Mouse (Mus musculus): Measurements from ENCODE around the gene Exoc2. TPM values are rescaled to one million over a fixed set of nuclear protein-coding genes. Genes with fewer than 3 reads are reported as not detected.

Gene Exoc2
- polyA plus RNA-seq, 1 experiment, result 0.41 TPM

DNA sequence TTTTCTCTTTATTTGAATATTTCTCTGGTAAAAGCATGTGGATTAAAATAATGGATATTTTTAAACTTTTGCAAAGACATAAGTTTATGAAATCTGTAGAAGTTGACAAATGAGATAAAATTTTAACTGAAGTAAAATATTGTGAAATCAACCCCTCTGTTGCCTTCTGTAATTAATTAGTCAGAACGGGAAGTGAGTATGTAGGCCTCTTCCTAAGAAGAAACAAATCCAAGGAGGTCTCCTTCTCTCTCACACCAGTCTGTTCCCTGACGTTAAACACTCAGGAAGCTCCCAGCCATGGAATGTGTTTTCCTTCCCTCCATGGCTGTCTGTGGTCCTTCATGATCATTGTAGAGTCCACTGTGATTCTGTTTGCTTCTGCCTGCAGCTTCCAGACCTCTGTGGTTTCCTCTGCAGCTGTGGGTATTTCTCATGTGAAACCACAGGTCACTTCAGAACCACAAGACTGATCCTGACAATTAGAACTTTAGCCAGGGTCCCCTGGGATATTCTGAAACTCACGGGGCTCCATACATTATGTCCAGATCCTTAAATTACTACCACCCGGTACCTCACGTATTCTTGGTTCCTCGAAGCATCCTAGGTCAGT lies 20.5 kb upstream of the Exoc2 start:
- H3K4me3 ChIP-seq (replicated peaks), result no peak overlapping the region
- peaks cover 10% of the 10 kb centered on the region for H3K27me3 ChIP-seq (ENCODE audit: control insufficient read depth)
- H3K36me3 ChIP-seq (ENCODE audit: control insufficient read depth), result no peaks in the 10 kb centered on the region
- TF ChIP-seq GATA1 (IDR thresholded peaks at IDR 0.05; ENCODE audit: low read length), result no peak
- no peak for TF ChIP-seq TAL1 (IDR thresholded peaks at IDR 0.05; ENCODE audit: low read length)
- H3K9me3 ChIP-seq (ENCODE audit: control insufficient read depth, low read length), result no peaks in the 10 kb centered on the region
- no peaks in the 10 kb centered on the region for H3K4me1 ChIP-seq (ENCODE audit: control insufficient read depth)

DNA sequence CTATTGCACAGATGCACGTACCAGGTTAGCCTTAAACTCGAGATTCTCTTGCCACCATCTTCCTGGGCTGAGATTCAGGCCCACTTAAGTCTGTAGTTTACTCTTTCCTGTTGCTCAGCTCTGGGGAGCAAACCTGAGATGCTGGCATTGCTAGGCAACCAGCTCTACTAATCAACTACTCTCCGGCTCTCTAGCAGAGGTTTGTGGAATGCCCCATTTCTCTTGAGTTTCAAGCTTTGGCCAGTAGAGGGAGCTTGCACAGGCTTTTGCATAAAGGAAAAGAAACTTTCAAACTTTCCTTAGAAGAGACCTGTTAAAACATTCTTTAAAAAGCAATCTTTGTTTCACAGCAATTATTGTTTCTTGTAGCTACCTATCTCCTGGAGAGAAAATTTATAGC lies 19.9 kb upstream of the Exoc2 start:
- Histone ChIP-seq H3K27me3 (ENCODE audit: control insufficient read depth) (peaks cover 10% of the 10 kb centered on the region), H3K4me3 (replicated peaks) (no peak overlapping the region), H3K4me1 (ENCODE audit: control insufficient read depth) (no peaks in the 10 kb centered on the region), H3K36me3 (ENCODE audit: control insufficient read depth) (no peaks in the 10 kb centered on the region), H3K9me3 (ENCODE audit: control insufficient read depth, low read length) (no peaks in the 10 kb centered on the region)
- TF ChIP-seq GATA1 (IDR thresholded peaks at IDR 0.05; ENCODE audit: low read length) (no peak), TAL1 (IDR thresholded peaks at IDR 0.05; ENCODE audit: low read length) (no peak)

GRCm38 (mm10) chr13:30990233-30990632 lies 16.3 kb upstream of the Exoc2 start:
- TF ChIP-seq TAL1 (IDR thresholded peaks at IDR 0.05; ENCODE audit: low read length) (no peak), GATA1 (IDR thresholded peaks at IDR 0.05; ENCODE audit: low read length) (no peak)
- Histone ChIP-seq H3K4me1 (ENCODE audit: control insufficient read depth) (no peaks in the 10 kb centered on the region), H3K27me3 (ENCODE audit: control insufficient read depth) (peaks cover 46% of the 10 kb centered on the region), H3K36me3 (ENCODE audit: control insufficient read depth) (no peaks in the 10 kb centered on the region), H3K4me3 (replicated peaks) (no peak overlapping the region), H3K9me3 (ENCODE audit: control insufficient read depth, low read length) (no peaks in the 10 kb centered on the region; the same call in 1 of the 2 replicates)

DNA sequence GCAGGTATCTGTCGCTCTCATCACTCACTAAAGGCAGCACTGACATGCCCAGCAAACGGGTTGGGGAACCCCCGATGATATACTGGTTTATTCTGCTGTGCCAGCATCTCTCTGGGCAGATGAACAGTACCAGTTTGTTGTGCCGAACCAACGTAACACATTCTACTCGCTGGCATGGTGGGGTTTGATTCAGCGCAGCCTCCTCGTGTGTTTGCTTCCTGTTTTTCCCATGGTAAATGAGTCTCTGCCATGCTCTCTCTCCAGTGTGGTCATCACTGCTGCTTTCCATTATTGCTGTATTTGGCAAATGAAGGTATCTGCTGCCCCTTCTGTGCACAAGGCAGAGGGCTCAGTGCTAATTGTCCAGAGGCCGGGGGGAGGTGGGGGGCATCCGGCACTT lies 15.8 kb upstream of the Exoc2 start:
- no peak for TF ChIP-seq TAL1 (IDR thresholded peaks at IDR 0.05; ENCODE audit: low read length)
- no peak for TF ChIP-seq GATA1 (IDR thresholded peaks at IDR 0.05; ENCODE audit: low read length)
- H3K4me3 ChIP-seq (replicated peaks), result no peak overlapping the region
- no peaks in the 10 kb centered on the region for H3K4me1 ChIP-seq (ENCODE audit: control insufficient read depth)
- no peaks in the 10 kb centered on the region for H3K36me3 ChIP-seq (ENCODE audit: control insufficient read depth)
- peaks cover 51% of the 10 kb centered on the region for H3K27me3 ChIP-seq (ENCODE audit: control insufficient read depth)
- no peaks in the 10 kb centered on the region; the same call in 1 of the 2 replicates for H3K9me3 ChIP-seq (ENCODE audit: control insufficient read depth, low read length)

GRCm38 (mm10) chr13:30987686-30988085 lies 13.8 kb upstream of the Exoc2 start:
- no peaks in the 10 kb centered on the region for H3K4me1 ChIP-seq (ENCODE audit: control insufficient read depth)
- no peak overlapping the region for H3K4me3 ChIP-seq (replicated peaks)
- TF ChIP-seq GATA1 (IDR thresholded peaks at IDR 0.05; ENCODE audit: low read length) (no peak), TAL1 (IDR thresholded peaks at IDR 0.05; ENCODE audit: low read length) (no peak)
- H3K27me3 ChIP-seq (ENCODE audit: control insufficient read depth), result peaks cover 65% of the 10 kb centered on the region
- H3K36me3 ChIP-seq (ENCODE audit: control insufficient read depth), result no peaks in the 10 kb centered on the region
- no peaks in the 10 kb centered on the region; the same call in 1 of the 2 replicates for H3K9me3 ChIP-seq (ENCODE audit: control insufficient read depth, low read length)

- H3K4me3 ChIP-seq (replicated peaks), result no peak overlapping the region
Measured at GRCm38 (mm10) chr13:30986934-30987455, 13.1 kb upstream of the Exoc2 start.

DNA sequence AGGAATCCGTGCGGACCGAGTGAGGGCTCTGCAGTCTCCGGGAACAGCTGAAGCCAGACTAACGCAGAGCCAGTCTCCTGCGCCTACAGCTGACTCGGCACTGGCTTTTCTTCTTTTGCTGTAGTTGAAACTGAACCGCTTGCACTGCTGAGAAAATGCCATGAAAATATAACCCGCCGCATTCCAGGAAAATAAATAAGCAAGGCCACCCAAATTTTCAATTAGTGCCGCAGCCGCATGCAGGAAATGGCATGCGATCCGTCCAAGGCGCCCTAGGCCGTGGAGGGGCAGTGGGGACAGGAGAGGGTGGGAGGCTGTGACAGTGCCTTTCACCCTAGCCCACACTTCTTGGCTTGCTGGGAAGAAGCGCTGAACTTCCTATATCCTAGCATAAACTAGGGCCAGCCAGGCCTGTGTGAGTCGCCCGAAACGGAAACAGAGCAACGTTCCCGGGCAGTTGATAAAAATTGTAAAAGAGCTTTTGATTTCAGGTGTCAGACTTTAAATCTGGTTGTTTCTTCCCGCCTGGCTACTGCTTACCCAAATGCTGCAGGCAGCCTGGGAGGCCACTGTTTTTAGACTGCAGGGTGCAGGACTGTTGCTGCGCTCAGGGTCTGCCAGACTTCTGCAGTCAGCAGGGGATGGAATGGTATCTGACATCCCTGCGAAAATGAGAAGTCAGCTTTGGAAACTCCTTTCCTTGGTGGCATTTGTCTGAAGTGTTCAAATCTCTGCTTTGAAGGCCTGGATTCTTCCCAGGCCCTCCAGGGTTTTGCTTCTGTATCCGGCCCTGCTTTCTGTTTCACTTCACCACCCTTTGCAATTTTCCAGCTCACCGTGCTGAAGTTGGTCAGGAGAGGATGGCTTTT lies 11.9 kb upstream of the Exoc2 start:
- Histone ChIP-seq H3K4me3 (replicated peaks) (peak overlapping the region; percentile 30), H3K27me3 (ENCODE audit: control insufficient read depth) (peaks cover 61% of the 10 kb centered on the region)
- TF ChIP-seq GATA1 (IDR thresholded peaks at IDR 0.05; ENCODE audit: low read length), result no peak
- TF ChIP-seq TAL1 (IDR thresholded peaks at IDR 0.05; ENCODE audit: low read length), result no peak

More at GRCm38 (mm10) chr13:30986934-30987455, 13.1 kb upstream of the Exoc2 start:
- H3K4me1 ChIP-seq (ENCODE audit: control insufficient read depth), result no peaks in the 10 kb centered on the region
- no peak for TF ChIP-seq TAL1 (IDR thresholded peaks at IDR 0.05; ENCODE audit: low read length)
- no peak for TF ChIP-seq GATA1 (IDR thresholded peaks at IDR 0.05; ENCODE audit: low read length)
- H3K27me3 ChIP-seq (ENCODE audit: control insufficient read depth), result peaks cover 65% of the 10 kb centered on the region
- H3K36me3 ChIP-seq (ENCODE audit: control insufficient read depth), result no peaks in the 10 kb centered on the region
- no peaks in the 10 kb centered on the region; the same call in 1 of the 2 replicates for H3K9me3 ChIP-seq (ENCODE audit: control insufficient read depth, low read length)

DNA sequence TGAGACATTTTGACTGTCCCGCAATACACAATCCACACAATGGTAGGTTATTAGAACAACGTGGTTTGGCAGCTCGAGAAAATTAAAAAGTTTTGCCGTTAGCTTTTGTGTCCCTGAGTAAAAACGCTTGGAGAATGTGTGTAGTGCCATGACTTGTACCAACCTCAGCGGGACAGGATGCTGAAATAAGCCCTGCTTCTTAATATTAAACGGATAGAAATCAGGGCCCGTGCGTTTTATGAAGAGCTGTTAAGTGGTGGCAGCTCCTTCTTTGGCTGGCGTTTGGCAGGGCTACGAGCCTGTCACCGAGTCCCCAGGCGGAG lies 11.3 kb upstream of the Exoc2 start:
- no peaks in the 10 kb centered on the region for H3K36me3 ChIP-seq (ENCODE audit: control insufficient read depth)
- TF ChIP-seq TAL1 (IDR thresholded peaks at IDR 0.05; ENCODE audit: low read length), result no peak
- no peak for TF ChIP-seq GATA1 (IDR thresholded peaks at IDR 0.05; ENCODE audit: low read length)
- peak overlapping the region; percentile 30 for H3K4me3 ChIP-seq (replicated peaks)
- no peaks in the 10 kb centered on the region; the same call in 1 of the 2 replicates for H3K9me3 ChIP-seq (ENCODE audit: control insufficient read depth, low read length)
- no peaks in the 10 kb centered on the region for H3K4me1 ChIP-seq (ENCODE audit: control insufficient read depth)
- peaks cover 60% of the 10 kb centered on the region for H3K27me3 ChIP-seq (ENCODE audit: control insufficient read depth)

More for the DNA sequence above, 11.9 kb upstream of the Exoc2 start:
- no peaks in the 10 kb centered on the region for H3K36me3 ChIP-seq (ENCODE audit: control insufficient read depth)
- no peaks in the 10 kb centered on the region for H3K4me1 ChIP-seq (ENCODE audit: control insufficient read depth)
- no peaks in the 10 kb centered on the region; the same call in 1 of the 2 replicates for H3K9me3 ChIP-seq (ENCODE audit: control insufficient read depth, low read length)

DNA sequence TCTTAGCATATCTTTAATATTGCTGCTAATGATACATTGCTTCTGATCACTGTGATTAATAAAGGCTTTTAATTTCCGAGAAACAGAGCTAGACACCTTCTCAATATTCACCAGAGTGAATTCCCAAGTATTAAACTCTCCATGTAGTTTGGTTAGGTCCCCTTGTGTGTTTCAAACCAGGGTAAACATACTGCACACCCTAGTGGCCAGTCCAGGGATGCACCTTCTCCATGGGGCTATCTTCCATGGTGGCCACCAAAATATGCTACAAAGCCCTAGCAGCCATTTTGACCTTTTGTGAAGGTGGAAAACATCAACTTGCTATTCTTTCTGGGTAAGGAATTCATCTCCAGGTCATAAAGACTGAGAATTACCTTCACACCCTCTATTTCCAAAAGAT lies 7.8 kb upstream of the Exoc2 start:
- Histone ChIP-seq H3K9me3 (ENCODE audit: control insufficient read depth, low read length) (no peaks in the 10 kb centered on the region; the same call in 1 of the 2 replicates), H3K36me3 (ENCODE audit: control insufficient read depth) (no peaks in the 10 kb centered on the region), H3K27me3 (ENCODE audit: control insufficient read depth) (peaks cover 44% of the 10 kb centered on the region), H3K4me1 (ENCODE audit: control insufficient read depth) (no peaks in the 10 kb centered on the region), H3K4me3 (replicated peaks) (no peak overlapping the region)
- TF ChIP-seq TAL1 (IDR thresholded peaks at IDR 0.05; ENCODE audit: low read length) (no peak), GATA1 (IDR thresholded peaks at IDR 0.05; ENCODE audit: low read length) (no peak)

Measured in erythroblast, embryonic 14.5 days (primary cell).